Mouse (Mus musculus) brown adipose tissue, adult 24 weeks (tissue): ENCODE data around the gene Ptges. TPM values are rescaled to one million over a fixed set of nuclear protein-coding genes. Genes with fewer than 3 reads are reported as not detected.
A peak's percentile ranks its signal among the peaks of the same experiment; 100 is the strongest.
"Not testable (repeated sequence)": the region's sequence is repeated elsewhere in the genome, so short reads cannot be mapped to it uniquely, and the experiment has no call there.

Experiments used
- H3K27ac ChIP-seq: fragments of 200-500 bp; replicated peaks from 2 replicates; pipeline ENCODE4 v1.5.1; 2012; ENCODE audit warnings: low read depth, mild to moderate bottlenecking, low read length
- H3K4me1 ChIP-seq: fragments of 200-500 bp; 2 replicates; pipeline ENCODE4 v1.6.1; 2012; ENCODE audit warnings: low read length, mixed read lengths; ENCODE audit not compliant: control insufficient read depth, insufficient read depth, insufficient read length
- H3K4me3 ChIP-seq: fragments of 200-500 bp; 2 replicates; pipeline ENCODE4 v1.5.1; 2012; ENCODE audit warnings: low read depth, mild to moderate bottlenecking, low read length, moderate library complexity; ENCODE audit not compliant: insufficient read depth
- polyA plus RNA-seq: library from polyadenylated mRNA; stranded (reverse); fragments of >200 nt; gene quantifications from 2 replicates; pipeline ENCODE4 v1.2.4, GENCODE M21; 2012; ENCODE audit not compliant: missing spikeins, insufficient read depth, insufficient read length

Gene Ptges
- polyA plus RNA-seq, 1 experiment: 15.6 TPM

GRCm38 (mm10) chr2:30918126-30918525, 11.5 kb downstream of the Ptges start:
- no peak overlapping the region for H3K27ac ChIP-seq
- H3K4me3 ChIP-seq: no peak overlapping the region
- peaks cover 4% of the 10 kb centered on the region for H3K4me1 ChIP-seq

- Histone ChIP-seq H3K4me1 (peaks cover 8% of the 10 kb centered on the region), H3K27ac (no peak overlapping the region)
Observed at GRCm38 (mm10) chr2:30917649-30918048, 12.0 kb downstream of the Ptges start.

DNA sequence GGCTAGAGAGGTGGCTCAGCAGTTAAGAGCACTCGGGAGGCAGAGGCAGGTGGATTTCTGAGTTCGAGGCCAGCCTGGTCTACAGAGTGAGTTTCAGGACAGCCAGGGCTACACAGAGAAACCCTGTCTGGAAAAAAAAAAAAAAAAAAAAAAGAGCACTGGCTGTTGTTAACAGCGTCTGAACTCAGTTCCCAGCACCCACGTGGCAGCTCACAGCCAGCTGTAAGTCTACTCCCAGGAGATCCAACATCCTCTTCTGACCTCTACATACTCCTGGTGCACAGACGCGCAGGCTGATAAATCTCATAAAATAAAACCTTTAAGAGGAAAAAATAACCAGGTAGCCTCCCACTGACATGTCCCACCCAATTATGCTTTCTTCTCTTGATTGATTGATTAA, 13.7 kb downstream of the Ptges start:
- peaks cover 12% of the 10 kb centered on the region for H3K4me1 ChIP-seq
- H3K4me3 ChIP-seq, H3K27ac ChIP-seq: not testable (repeated sequence)

More at GRCm38 (mm10) chr2:30917649-30918048, 12.0 kb downstream of the Ptges start:
- no peak overlapping the region for H3K4me3 ChIP-seq

DNA sequence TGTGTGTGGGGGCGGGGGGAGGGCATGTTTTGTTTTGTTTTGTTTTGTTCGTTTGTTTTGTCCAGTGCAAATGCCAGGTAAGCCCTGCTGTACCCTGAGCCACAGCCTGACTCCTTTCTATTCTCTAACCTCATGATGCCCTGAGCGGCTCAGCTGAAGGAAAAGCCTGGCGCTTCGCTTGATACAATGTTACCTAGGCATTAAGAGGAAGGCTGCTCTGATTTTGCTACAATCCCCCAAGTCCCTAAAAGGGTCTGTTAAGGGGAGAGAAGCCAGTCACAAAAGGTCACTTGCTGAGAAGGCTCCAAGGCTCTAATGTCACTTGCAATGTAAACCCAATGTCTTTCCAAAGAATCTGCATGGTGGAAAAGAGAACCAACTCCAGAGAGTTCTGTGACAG, 14.3 kb downstream of the Ptges start:
- H3K4me3 ChIP-seq: no peak overlapping the region
- no peak overlapping the region for H3K27ac ChIP-seq
- H3K4me1 ChIP-seq: peaks cover 12% of the 10 kb centered on the region

DNA sequence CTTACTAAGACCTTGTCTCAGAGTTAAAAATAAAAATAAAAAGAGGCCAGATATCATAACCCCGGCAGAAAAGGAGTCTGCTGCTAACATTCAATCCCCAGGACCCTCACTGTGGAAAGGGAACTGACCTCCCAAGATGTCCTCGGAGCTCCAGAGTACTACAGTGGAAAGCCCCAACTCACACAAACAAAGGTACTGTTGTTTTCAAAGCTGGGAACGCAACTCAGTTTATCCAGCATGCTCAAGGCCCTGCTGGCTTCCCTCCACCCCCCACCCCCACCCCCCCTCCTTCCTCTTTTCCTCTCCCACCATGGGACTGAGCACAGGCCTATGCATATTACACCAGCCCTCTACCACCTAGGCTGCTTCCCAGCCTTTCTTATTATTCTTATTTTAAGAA, 14.8 kb downstream of the Ptges start:
- Histone ChIP-seq H3K4me1 (peaks cover 12% of the 10 kb centered on the region), H3K27ac (no peak overlapping the region), H3K4me3 (no peak overlapping the region)

- peaks cover 12% of the 10 kb centered on the region for H3K4me1 ChIP-seq
- no peak overlapping the region for H3K4me3 ChIP-seq
- H3K27ac ChIP-seq: 0 out of 2 replicates have a peak overlapping the region, but pooled peaks have one; percentile 8
Observed at GRCm38 (mm10) chr2:30913022-30913421, 16.6 kb downstream of the Ptges start.

GRCm38 (mm10) chr2:30912291-30912773, 17.3 kb downstream of the Ptges start:
- peaks cover 12% of the 10 kb centered on the region for H3K4me1 ChIP-seq
- H3K27ac ChIP-seq: no peak overlapping the region
- H3K4me3 ChIP-seq: no peak overlapping the region

DNA sequence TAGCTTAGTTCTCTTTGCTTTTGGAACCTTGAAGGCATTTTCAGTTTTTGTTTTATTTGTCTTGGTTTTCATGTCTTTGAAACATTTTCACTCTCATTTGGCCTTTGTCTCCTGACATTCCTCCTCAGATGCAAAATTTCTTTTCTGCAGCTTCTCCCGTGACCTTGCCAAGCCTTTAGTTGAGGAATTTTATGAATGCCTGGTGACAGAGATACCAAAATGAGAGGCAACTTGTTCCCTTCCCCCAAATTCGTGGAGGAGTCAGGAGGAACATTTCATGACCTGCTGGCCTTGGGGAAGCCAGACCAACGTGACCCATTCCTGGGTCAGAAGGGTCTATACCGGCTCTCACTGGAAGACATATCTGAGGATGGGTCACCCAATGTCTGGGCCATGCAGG, 23.0 kb downstream of the Ptges start:
- H3K4me3 ChIP-seq: no peak overlapping the region
- no peak overlapping the region for H3K27ac ChIP-seq
- H3K4me1 ChIP-seq: peaks cover 5% of the 10 kb centered on the region

GRCm38 (mm10) chr2:30905906-30906305, 23.8 kb downstream of the Ptges start:
- Histone ChIP-seq H3K27ac (no peak overlapping the region), H3K4me1 (peaks cover 5% of the 10 kb centered on the region), H3K4me3 (no peak overlapping the region)

GRCm38 (mm10) chr2:30904991-30905390, 24.7 kb downstream of the Ptges start:
- no peak overlapping the region for H3K4me3 ChIP-seq
- H3K4me1 ChIP-seq: peaks cover 5% of the 10 kb centered on the region
- no peak overlapping the region for H3K27ac ChIP-seq

GRCm38 (mm10) chr2:30904231-30904630, 25.4 kb downstream of the Ptges start:
- Histone ChIP-seq H3K27ac (no peak overlapping the region), H3K4me3 (no peak overlapping the region), H3K4me1 (peaks cover 5% of the 10 kb centered on the region)

- Histone ChIP-seq H3K27ac (no peak overlapping the region), H3K4me1 (peaks cover 5% of the 10 kb centered on the region), H3K4me3 (peak overlapping the region; percentile 45)
Observed at GRCm38 (mm10) chr2:30902726-30903722, 26.6 kb downstream of the Ptges start.

- H3K27ac ChIP-seq: no peak overlapping the region
- H3K4me1 ChIP-seq: peaks cover 5% of the 10 kb centered on the region
- H3K4me3 ChIP-seq: peak overlapping the region; percentile 45
Observed at GRCm38 (mm10) chr2:30902256-30902655, 27.4 kb downstream of the Ptges start.

DNA sequence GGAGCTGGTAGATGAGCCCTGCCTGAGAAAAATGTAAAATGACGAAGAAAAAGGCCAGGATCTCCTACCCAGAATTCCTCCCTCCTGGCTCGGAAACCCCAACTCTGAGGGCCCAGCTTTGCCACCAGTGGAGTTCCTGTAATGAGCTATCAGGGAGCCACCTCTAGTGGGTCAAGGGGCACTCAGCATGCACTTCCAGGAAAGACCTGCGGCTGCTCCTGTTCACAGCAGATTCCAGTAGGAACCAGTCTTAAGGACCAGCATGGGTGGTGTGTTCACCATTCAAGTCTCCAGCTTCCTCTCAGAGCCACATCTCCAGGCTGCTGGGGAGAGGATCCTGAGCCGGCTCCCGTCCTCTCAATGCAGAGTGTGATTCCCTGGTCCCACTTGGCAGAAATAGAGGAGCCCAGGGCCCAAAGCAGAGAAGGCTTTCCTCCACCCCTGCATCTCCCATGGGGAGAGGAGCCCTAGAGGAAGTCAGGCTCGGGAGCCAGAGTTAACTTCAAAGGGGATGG, 28.0 kb downstream of the Ptges start:
- Histone ChIP-seq H3K4me1 (peaks cover 5% of the 10 kb centered on the region), H3K27ac (no peak overlapping the region), H3K4me3 (peak overlapping the region; percentile 45; the same call in 1 of the 2 replicates)

DNA sequence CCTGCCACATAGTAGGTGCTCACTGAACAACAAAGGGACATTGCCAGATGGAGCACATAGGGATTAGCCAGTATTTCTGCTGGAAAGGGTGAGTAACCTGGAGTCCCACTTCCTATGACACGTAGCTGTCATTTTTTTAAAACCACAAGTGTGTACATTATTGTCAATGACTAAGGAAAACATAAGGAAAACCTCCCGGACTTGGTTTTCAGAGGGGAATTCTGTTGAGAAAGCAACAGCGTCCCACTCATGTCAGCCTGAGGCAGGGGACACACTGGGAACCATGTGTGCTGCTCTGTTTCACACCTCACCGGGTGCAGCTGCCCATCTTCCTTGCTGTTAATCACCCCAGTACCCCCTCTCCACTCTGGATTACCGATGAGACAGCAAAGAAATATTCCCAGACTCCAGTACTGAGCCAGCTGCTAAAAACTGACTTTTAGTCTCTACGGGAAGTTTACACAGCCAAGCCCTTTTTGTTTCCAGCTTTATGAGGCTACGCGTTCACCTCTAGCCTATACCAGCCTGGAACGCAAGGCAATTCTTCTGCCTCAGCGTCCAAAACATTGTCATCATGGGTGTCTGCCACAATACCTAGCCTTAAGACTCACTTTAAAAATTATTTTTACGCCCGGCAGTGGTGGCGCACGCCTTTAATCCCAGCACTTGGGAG, 30.1 kb downstream of the Ptges start:
- Histone ChIP-seq H3K27ac (no peak overlapping the region), H3K4me3 (no peak overlapping the region), H3K4me1 (peaks cover 5% of the 10 kb centered on the region)
